Mouse (Mus musculus) lung, postnatal 0 days (tissue): ENCODE measurements around the gene 4933434E20Rik. TPM values are rescaled to one million over a fixed set of nuclear protein-coding genes. Genes with fewer than 3 reads are reported as not detected.

Source experiments
- ATAC-seq: fragments of 200-750 bp; cut with Nextera tagmentation; 2 replicates; pipeline ENCODE4 v1.8.0; 2017; ENCODE audit warnings: moderate library complexity
- DNase-seq: peaks from one replicate; pipeline ENCODE4 v3.0.0-alpha.2; 2016; ENCODE audit warnings: low spot score
- H3K27ac ChIP-seq: fragments of 300-500 bp; sonication (generic); 2 replicates; pipeline ENCODE4 v1.5.1; 2014; ENCODE audit warnings: antibody characterized with exemption, mild to moderate bottlenecking, low read length, mixed read lengths
- H3K27me3 ChIP-seq: fragments of 300-500 bp; sonication (generic); replicated peaks from 2 replicates; pipeline ENCODE4 v1.6.1; 2014; ENCODE audit warnings: low read length, mixed read lengths; ENCODE audit not compliant: insufficient read depth
- H3K36me3 ChIP-seq: fragments of 300-500 bp; sonication (generic); 2 replicates; pipeline ENCODE4 v1.6.1; 2014; ENCODE audit warnings: low read length, mixed read lengths; ENCODE audit not compliant: insufficient read depth
- H3K4me1 ChIP-seq: fragments of 300-500 bp; sonication (generic); 2 replicates; pipeline ENCODE4 v1.6.1; 2014; ENCODE audit warnings: antibody characterized with exemption, low read depth, low read length, mixed read lengths; ENCODE audit not compliant: insufficient read depth
- H3K4me2 ChIP-seq: fragments of 300-500 bp; sonication (generic); replicated peaks from 2 replicates; pipeline ENCODE4 v1.6.1; 2014; ENCODE audit warnings: low read depth, mild to moderate bottlenecking, low read length, moderate library complexity, mixed read lengths
- H3K4me3 ChIP-seq: fragments of 300-500 bp; sonication (generic); 2 replicates; pipeline ENCODE4 v1.5.1; 2014; ENCODE audit warnings: low read depth, low read length
- H3K9ac ChIP-seq: fragments of 300-500 bp; sonication (generic); replicated peaks from 2 replicates; pipeline ENCODE4 v1.6.1; 2014; ENCODE audit warnings: low read depth, mild to moderate bottlenecking
- H3K9me3 ChIP-seq: fragments of 300-500 bp; sonication (generic); 2 replicates; pipeline ENCODE4 v1.6.1; 2016; ENCODE audit warnings: low read length, mixed read lengths
- CTCF ChIP-seq: IDR thresholded peaks from 2 replicates; pipeline ENCODE4 v1.5.1; 2016; ENCODE audit warnings: antibody characterized with exemption, mild to moderate bottlenecking
- EP300 ChIP-seq: IDR thresholded peaks from 2 replicates; pipeline ENCODE4 v1.6.1; 2016; ENCODE audit warnings: antibody characterized with exemption, mild to moderate bottlenecking, control low read depth
- WGBS: fragments of 180-500 bp; shearing (Covaris S2); extraction: QIAGEN DNeasy Blood & Tissue Kit; methylation state at CpG from one replicate; pipeline ENCODE4 v1.1.7; 2014; 5-methylcytosine and 5-hydroxymethylcytosine counted together
- polyA plus RNA-seq: library from polyadenylated mRNA; unstranded; fragments of >200 nt; fragmentation: Nextera tagmentation; extraction: Ambion mirVana; gene quantifications from 2 replicates; pipeline ENCODE4 v1.2.1, GENCODE M21; 2015

The 4933434E20Rik gene
- polyA plus RNA-seq, 1 experiment from 2014 or later: 144 TPM

DNA sequence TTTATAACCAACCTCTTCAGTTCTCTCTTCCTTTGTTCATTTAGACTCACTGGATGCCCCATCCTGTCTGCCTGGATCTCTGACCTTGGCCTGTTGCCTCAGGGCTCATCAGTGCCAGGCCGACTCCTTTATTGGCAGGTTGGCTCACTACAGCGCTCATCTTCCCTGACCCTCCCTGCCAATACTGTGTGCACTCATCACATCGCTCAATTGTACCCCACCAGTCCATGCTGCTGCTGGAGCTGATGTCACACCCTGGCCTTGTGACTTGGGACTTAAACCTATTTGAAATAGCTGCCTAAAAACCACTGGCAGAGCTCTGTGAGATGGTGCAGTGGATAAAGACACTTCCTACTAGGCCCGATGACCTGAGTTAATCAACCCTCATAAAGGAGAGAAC lies 16.4 kb downstream of the 4933434E20Rik start:
- no peaks in the 10 kb centered on the region for H3K4me1 ChIP-seq
- H3K9me3 ChIP-seq: no peaks in the 10 kb centered on the region
- DNase-seq: no peak
- TF ChIP-seq EP300: no peak
- no peaks in the 10 kb centered on the region for H3K27me3 ChIP-seq
- peaks cover 1% of the 10 kb centered on the region; the same call in 1 of the 2 replicates for H3K36me3 ChIP-seq
- ATAC-seq: no peak
- H3K9ac ChIP-seq: no peak overlapping the region
- no peak overlapping the region for H3K4me3 ChIP-seq
- 87% methylated on average over 4 of the region's 4 CpGs for WGBS
- H3K4me2 ChIP-seq: no peak overlapping the region
- no peak overlapping the region for H3K27ac ChIP-seq

DNA sequence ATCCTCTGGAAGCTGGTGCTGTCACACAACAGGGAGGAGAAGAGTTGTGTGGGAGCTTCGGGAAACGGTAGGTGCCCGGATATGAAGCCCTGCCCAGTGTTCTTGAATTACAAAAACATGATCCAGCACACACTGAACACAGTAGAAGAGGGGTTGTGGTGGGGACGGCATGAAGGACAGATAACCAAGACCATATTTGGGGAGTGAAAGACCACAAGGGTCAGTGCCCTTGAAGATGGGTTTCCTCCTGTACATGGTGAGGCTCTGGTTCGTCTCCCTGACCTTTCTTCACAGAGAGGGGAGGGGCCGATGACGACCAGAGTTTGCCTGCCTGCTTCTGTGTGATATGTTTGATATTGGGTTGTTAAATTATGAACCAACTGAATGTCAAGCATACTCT lies 18.3 kb downstream of the 4933434E20Rik start:
- Histone ChIP-seq H3K4me1 (no peaks in the 10 kb centered on the region), H3K4me2 (no peak overlapping the region), H3K4me3 (no peak overlapping the region), H3K36me3 (no peaks in the 10 kb centered on the region), H3K9ac (no peak overlapping the region), H3K27me3 (no peaks in the 10 kb centered on the region), H3K27ac (no peak overlapping the region), H3K9me3 (no peaks in the 10 kb centered on the region)
- TF ChIP-seq CTCF: no peak
- no peak for TF ChIP-seq EP300
- WGBS: 66% methylated on average over 7 of the region's 7 CpGs
- no peak for ATAC-seq
- DNase-seq: no peak

DNA sequence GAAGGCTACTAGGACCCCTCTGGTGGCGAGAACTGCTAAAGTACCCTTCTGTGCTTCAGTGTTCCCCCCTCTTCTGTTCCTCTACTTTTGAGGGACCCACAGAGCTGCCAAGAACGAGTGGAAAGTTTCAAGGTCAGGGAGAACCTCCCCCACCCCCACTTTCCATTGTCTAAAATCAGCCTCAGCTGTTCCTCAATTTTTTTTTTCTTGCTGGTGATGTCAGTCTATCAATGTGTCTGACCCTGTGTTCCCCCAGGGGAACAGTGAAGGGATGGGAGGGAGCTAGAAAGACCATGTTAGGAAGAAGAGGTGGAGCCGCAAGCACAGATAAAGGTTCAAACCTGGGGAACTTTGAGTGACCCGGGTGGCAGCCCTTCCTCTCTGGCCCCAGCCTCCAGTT lies 20.9 kb downstream of the 4933434E20Rik start, which contains the start of gene Tpm3:
Gene Tpm3 (plus strand): TSS at position 356 of the 400 bp plus-strand sequence.
- ATAC-seq (no peak), DNase-seq (no peak)
- TF ChIP-seq EP300 (no peak), CTCF (no peak)
- no peaks in the 10 kb centered on the region for H3K36me3 ChIP-seq
- H3K4me3 ChIP-seq: no peak within 1 kb of the TSS
- H3K4me2 ChIP-seq: no peak within 1 kb of the TSS
- H3K9me3 ChIP-seq: no peaks in the 10 kb centered on the region
- H3K4me1 ChIP-seq: no peaks in the 10 kb centered on the region
- H3K9ac ChIP-seq: no peak within 1 kb of the TSS
- WGBS: 58% methylated on average over 4 of the region's 4 CpGs
- no peak within 1 kb of the TSS for H3K27ac ChIP-seq
- no peaks in the 10 kb centered on the region for H3K27me3 ChIP-seq

DNA sequence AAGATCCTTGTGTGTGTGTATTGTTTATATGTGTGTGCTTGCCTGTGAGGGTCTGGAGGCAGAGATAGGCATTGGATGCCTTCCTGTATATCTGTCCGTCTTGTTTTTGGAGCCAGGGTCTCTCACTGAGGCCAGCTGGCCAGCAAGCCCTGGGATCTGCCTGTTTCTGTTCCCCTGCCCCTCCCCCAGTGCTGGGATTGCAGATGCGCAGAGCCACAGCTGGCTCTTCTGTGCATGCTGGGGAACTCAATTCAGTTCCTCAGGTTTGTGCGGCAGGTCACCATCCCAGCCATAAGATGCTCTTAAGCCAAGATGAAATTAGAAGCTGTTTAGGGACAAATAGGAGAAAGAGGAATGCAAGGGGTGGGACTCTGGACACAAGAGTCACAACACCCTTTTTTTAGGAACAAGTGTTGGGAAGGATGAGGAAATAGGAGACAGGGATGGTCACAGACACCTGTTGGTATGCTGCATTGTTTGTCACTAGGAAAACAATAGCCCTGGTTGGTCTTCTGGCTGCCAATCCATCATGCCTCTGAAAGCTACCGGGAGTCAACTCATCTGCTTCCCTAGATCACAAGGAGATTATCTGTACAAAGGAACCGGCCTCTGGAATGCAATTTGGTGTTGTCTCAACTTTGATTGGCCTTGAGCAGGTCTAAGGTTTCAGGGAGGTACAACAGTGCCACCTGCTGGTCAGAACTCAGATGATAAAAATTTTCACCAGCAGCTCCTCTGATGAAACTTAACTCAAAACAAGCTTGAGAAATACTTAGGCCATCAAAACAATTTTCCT lies 25.7 kb downstream of the 4933434E20Rik start:
- 0 out of 2 replicates have a peak overlapping the region, but pooled peaks have one; percentile 20 for H3K27ac ChIP-seq
- 6% methylated on average over 5 of the region's 5 CpGs for WGBS
- no peaks in the 10 kb centered on the region for H3K9me3 ChIP-seq
- DNase-seq: peak; percentile 93
- no peaks in the 10 kb centered on the region for H3K36me3 ChIP-seq
- H3K4me1 ChIP-seq: peaks cover 14% of the 10 kb centered on the region
- H3K27me3 ChIP-seq: no peaks in the 10 kb centered on the region
- TF ChIP-seq EP300 (peak; percentile 72), CTCF (peak; percentile 83)
- no peak overlapping the region for H3K4me3 ChIP-seq
- H3K4me2 ChIP-seq: peak overlapping the region; percentile 15; the same call in 1 of the 2 replicates
- no peak overlapping the region for H3K9ac ChIP-seq
- no peak for ATAC-seq

DNA sequence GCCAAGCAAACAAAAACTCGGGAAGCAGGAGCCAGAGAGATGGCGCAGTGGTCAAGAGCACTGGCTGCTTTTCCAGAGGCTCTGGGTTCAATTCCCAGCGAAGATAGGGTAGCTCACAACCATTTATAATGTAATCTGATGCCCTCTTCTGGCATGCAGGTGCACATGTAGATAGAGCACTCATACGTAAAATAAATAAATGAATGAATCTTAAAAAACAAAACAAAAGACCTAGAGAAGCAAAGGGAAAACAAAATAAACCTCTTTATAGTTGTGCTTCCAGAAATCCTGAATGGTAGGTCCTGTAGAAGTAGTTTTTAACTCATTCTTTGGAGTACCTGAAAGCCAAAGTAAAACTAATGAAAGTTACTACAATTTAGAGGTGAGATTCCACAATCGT lies 26.8 kb downstream of the 4933434E20Rik start:
- ATAC-seq (no peak), DNase-seq (no peak)
- Histone ChIP-seq H3K4me2 (no peak overlapping the region), H3K4me3 (no peak overlapping the region), H3K4me1 (peaks cover 19% of the 10 kb centered on the region), H3K9me3 (no peaks in the 10 kb centered on the region), H3K27me3 (no peaks in the 10 kb centered on the region), H3K9ac (no peak overlapping the region), H3K36me3 (no peaks in the 10 kb centered on the region), H3K27ac (no peak overlapping the region)
- 38% methylated on average over 5 of the region's 5 CpGs for WGBS
- TF ChIP-seq EP300: no peak
- TF ChIP-seq CTCF: 0 out of 2 replicates have a peak, but pooled peaks have one; percentile 3

DNA sequence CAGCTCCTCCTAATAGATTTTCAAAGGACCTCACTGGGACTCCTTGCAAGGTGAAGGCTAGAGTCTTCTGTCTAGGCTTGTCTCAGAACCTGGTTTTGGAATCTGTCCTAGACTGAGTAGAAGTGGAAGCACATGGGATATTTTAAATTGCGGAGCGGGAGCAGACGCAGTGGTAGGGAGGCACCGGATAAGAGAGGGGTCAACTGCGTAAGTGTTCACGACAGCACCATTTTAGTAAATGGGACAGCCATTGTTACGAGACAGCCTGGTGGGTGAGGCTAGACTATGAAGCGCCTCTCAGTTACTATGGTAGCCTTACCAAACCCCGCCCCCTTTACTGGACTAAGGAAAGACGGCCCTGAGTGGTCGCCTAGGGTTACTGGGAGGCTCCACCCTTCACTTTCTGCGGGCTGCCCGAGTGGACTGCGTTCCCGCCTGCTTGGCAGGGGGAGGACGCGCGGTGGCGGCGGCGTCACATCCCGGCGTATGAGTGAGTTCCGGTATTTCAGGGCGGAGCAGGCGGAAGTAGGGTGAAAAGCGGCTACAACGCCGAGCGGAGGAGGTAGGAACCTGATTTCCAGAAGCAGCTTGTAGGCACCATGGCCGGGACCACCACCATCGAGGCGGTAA lies 27.8 kb downstream of the 4933434E20Rik start:
- DNase-seq: peak; percentile 100
- Histone ChIP-seq H3K9ac (peak overlapping the region; percentile 88), H3K9me3 (no peaks in the 10 kb centered on the region), H3K4me1 (peaks cover 28% of the 10 kb centered on the region), H3K4me3 (peak overlapping the region; percentile 93), H3K4me2 (peak overlapping the region; percentile 63), H3K27me3 (no peaks in the 10 kb centered on the region), H3K36me3 (no peaks in the 10 kb centered on the region), H3K27ac (peak overlapping the region; percentile 99)
- TF ChIP-seq EP300: no peak
- TF ChIP-seq CTCF: peak; percentile 38
- WGBS: under 1% methylated on average over 30 of the region's 33 CpGs
- ATAC-seq: peak; percentile 93
